Mouse (Mus musculus): ENCODE data around the gene Plekhg5.
A peak's percentile ranks its signal among the peaks of the same experiment; 100 is the strongest.

The Plekhg5 gene

DNA sequence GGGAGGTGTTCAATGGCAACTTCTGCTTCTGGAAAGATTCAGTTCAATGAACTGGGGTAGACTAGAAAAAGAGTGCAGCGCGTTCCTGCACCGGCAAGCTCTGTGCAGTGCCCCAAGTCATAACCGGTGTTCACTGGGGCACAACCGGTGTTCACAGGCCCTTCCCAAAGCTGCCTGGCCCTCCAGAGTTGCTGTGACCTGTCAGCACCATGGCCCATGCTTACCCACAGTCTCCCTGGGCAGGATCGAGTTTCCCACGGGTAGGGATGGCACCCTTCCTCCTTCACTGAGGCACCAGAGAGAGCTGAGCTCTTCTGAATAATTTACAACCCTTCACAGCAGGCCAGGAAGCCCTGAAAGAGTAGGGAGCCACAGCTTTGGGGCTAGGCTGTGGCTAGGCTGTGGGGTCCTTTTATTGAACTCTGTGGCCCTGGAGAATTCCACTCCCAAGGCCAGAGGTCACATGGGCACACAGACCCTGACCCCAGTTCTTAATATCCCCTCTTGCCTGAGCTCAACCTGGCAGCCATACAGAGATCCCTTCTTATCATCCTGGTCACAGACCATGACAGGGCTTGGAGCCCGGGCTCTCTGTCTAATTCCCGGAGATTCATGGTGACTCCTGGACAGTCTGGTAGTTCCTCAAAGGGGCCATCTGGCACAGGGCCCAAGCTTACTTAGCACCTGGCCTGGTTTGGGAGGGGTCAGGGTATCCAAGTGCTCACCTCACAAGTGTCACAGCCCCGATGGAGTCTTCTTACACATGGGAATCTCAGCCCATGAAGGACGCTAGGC lies 73.9 kb downstream of the Plekhg5 start:
- DNase-seq (ENCODE audit: low read depth, low spot score), result no peak

DNA sequence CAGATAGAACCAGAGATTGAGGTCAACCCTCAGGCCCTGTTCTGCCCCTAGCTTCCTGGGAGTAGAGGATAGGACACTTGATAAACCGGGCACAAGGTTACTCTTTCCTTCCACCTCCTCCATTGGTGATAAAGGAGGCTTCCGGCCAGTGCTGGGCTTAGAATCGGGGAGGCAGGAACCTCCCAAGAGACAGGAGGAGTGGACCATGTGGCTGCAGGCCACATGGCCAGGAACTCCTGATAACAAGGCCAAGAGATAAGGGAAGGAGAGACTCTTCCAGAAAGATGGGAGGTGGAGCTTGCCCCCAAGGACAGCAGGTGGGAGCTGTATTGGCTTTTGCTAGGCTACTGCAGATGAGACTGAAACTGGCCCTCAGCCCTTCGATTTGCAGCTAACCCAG lies 78.2 kb downstream of the Plekhg5 start:
- DNase-seq (ENCODE audit: low read depth, low spot score), result no peak

DNA sequence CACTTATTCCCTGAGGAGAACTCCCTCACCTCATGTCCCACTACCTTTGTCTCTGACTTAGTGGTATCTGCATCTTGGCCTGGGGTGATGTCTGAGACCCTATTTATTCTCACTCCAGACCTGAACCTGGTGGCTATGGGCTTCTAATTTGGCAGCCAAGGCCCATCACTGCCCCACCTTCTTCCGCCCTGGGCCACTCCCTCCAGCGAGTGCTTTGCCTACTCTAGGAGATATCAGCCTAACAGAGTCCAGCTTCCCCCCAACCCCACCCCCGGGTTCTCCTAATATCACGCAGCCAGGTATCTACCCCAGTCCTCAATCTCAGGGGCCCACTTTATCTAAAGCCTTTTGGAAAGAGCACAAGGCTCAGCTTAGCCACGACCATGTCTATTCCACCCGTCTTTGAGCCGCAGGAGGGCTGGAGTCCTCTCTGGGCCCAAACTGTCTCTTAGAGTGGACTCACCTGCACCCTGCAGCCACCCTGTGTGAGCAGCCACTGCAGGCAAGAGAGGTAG lies 79.2 kb downstream of the Plekhg5 start:
- no peak for DNase-seq (ENCODE audit: low read depth, low spot score)

DNA sequence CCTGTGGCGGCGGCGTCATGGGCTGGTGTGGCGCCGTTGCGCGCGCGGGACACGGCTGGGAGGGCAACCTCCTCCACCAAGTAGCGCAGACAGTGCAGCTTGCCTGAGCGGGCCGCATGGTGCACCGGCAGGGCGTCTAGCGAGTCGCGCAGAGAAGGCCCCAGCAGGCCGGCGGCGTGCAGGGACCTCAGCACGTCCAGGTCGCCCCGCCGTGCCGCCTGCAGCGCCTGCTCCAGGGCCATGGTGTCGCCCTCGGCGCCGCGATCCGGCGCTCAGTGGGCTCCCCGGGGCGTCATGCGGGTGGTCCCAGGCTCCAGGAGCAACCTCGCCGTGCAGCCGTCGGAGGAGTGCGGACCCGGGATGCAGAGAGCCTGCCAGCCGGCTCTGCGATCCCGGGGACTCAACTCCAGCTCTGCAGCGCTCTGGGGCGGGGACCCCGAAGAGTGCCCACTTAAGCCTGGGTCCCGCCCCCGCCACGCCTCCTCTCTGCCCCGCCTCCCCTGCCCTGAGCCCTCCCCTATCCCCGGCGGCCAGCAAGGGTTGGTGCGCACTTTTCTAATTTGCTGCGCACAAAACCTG lies 79.8 kb downstream of the Plekhg5 start, which contains the start of gene Espn:
Gene Espn, minus strand, starts transcription at position 406 of the 579 bp plus-strand sequence.
- no peak for DNase-seq (ENCODE audit: low read depth, low spot score)

DNA sequence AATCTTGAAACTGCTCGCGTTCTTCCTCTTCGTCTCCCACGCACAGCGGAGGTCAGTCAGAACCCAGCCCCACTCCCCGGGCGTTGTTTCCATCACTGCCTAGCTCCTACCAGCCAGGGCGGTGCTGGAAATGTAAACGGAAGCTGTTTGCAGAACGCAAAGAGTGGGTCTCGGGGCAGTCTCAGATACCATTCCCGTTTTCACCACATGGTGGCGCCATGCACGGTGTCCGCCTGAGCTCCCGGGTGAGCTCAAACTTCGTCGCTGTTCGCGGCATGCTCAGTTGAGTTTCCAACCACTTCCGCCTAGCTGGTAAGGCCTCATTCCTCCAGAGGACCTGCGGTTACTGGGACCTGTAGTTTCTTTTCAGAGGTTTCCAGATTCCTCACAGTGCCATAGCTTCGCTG lies 81.5 kb downstream of the Plekhg5 start:
- peak; percentile 64 for DNase-seq (ENCODE audit: low read depth, low spot score)

DNA sequence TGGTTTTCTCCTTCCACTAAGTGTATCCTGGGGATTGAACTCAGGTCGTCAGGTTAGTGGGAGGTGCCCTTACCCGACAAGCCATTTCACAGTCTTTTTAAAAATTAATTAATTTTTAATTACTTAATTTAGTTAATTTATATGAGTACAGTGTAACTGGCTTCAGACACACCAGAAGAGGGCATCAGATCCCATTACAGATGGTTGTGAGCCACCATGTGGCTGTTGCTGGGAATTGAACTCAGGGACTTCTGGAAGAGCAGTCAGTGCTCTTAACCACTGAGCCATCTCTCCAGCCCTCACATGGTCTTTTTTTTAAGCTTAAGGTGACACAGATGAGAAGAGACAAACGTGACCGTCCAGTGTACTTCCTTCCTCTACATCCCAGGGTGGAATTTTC lies 82.7 kb downstream of the Plekhg5 start:
- DNase-seq (ENCODE audit: low read depth, low spot score), result no peak

DNA sequence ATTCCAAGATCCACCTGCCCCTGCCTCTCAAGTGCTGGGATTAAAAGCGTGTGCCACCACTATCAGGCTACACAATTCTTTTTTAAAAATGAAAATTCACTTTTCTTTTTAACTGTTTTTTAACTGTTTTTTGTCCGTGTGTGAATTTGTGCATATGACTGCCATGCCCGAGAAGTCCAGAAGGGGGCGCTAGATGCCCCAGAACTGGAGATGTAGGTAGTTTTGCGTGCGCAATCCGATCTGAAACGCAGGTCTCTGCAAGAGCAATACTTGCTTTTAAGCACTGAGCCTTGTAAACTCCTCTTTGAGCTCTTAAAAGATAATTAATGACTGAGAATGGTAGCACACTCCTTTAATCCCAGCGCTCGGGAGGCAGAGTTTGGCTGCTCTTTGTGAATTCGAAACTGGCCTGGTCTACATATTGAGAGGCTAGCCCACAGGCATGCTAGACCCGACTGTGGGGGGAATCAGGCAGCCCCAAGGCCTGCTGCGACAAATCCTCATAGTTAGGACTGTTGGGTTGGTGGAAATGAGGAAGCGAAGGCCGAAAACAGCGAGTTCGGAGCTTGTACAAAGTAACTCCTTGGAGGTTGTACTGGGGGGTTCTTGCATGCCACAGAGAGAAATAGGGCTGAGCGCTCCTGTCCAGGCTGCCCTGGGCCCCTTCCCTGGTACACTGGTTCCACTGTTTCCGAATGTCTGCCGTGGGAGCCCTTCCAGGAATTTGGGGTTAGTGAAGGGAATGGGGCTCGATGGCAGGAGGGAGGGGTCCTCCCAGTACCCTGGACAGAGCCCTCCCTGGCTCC lies 85.7 kb downstream of the Plekhg5 start:
- DNase-seq (ENCODE audit: low read depth, low spot score), result peak; percentile 42

DNA sequence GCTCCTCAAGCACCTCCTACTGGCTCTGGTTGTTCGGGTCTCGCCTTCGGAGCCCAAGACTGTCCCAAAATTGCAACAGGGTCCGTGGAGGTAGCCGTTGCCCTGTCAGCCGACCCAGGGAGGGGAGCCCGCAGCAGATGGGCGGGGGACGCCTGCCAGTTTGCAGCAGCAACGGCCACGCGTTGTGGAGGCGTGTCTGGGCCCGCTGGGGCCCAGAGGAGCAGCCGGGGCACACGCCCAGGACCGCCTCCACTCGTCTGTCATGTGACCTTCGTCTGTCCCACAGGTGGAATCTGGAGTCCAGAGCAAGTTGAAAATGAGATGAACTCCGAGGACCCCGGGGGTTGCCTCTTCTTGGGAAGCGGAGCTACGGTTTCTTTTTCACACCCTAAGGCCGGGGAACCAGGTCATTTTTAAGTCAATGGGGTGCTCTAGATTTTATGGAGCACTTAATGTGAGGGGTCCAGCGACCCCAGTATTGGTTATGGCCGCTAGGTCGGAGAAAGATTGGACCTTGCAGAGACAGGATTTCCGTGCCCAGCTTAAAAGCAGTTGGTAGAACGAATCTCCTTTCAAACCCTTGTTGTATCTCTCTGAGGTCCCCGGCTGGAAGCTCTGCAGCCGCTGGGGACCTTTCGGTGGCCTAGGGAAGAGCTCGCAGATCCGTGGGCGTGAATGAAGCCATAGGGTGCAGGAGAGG lies 86.4 kb downstream of the Plekhg5 start, which contains the start of gene Hes2:
Gene Hes2, plus strand, starts transcription at position 283 of the 700 bp plus-strand sequence.
- no peak for DNase-seq (ENCODE audit: low read depth, low spot score)

DNA sequence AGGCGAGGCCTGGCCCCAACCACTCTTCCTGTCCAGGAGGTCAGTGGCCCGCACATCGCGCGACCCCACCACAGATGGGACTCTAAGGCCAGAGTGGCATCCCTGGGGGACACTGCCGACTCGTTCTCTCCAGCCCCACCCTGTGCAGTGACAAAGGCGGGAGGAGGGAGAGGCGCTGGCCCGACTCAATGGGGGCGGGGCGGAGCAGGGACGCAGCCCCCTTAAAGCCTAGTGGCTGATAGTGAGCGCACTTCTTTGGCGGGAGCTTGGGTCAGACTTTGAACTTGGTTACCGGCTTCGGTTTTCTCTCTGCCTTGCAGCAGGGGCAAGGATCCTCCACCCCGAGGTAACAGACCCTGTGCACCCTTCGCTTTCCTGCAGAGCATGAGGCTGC lies 87.0 kb downstream of the Plekhg5 start:
- DNase-seq (ENCODE audit: low read depth, low spot score), result no peak

DNA sequence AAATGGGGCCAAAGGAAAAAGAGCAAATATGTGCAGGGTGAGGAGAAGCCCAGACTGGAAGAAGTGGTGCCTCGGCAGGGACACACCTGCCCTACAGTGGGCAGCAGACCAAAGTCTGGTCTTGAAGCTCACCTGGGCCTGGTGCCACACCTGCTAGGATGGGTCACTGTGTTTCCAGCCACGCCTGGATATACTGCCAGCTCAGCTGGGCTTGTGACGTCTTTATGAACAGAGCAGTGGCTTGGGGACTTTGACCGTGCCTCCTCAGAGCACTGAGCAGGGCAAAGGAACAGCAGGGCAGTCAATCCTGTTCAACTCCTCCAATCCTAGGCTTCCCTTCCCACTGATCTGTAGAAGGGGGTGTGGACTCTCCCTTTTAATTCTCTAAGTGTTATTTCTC lies 88.5 kb downstream of the Plekhg5 start:
- no peak for DNase-seq (ENCODE audit: low read depth, low spot score)

DNA sequence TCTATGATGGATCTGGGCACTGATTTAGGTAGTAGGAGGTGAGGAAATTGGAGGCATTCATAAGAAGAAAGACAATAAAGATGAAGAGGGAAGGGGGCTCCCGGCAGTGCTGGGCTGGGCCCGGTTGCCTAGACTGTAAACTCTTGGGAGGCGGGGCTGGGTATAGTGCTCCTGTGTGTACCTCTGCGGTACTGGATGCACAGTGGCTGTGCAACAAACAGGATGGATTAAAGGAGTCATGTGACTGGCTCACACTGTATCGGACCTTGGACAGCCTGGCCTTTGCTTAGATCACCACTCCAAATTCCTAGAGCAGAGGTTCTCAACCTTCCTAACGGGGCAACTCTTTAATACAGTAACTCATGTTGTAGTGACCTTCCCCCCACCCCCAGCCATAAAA lies 89.3 kb downstream of the Plekhg5 start:
- no peak for DNase-seq (ENCODE audit: low read depth, low spot score)

DNA sequence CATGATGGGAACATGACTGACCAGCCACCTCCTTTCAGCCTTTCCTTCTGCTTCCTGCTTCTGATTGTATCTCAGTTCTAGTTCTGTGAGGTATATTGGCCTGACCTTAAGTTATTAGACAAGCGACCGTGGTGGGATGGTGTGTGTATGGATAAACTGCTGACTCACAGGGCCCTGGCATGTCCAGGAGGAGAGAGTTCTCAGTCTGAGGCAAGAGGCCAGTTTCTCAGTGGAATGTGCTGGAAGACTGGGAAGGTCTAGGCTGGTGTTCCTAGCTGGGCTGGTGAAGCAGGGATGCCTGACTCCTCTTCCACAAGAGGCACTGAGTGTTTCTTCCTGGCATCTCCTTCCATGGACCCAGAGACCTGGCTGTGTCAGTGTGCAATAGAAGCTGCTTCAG lies 90.5 kb downstream of the Plekhg5 start:
- peak; percentile 64 for DNase-seq (ENCODE audit: low read depth, low spot score)
